Mouse (Mus musculus): Measurements from ENCODE around the gene Loxl1. TPM values are rescaled to one million over a fixed set of nuclear protein-coding genes. Genes with fewer than 3 reads are reported as not detected.
A peak's percentile ranks its signal among the peaks of the same experiment; 100 is the strongest.

Gene Loxl1
- total RNA-seq, 2 experiments from 2014 or later = 50.1 to 70.0 TPM

- peak; percentile 52 for DNase-seq
Measured at GRCm38 (mm10) chr9:58311191-58311910, 1.6 kb downstream of the Loxl1 start.

GRCm38 (mm10) chr9:58310043-58310660 lies 2.8 kb downstream of the Loxl1 start:
- peak; percentile 54 for DNase-seq

DNA sequence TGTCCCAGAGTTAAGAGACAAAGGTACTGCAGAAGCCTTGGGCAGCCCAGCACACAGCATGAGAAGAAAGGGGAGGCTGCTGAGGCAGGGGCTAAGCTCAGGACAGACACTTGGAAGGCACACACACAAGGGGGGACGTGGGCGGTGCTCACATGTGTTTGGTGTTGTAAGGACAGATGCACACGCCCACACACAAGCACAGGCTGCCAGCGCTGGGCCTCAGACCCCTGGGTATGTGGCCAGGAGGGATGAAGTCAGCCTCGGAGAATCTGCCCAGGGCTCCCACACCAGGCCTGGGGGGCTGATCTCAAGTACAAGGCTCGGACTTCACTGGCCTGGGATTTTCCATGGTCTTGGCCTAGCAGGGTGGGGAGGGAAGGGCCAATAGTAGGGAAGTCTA lies 4.6 kb downstream of the Loxl1 start:
- peak; percentile 60 for DNase-seq

DNA sequence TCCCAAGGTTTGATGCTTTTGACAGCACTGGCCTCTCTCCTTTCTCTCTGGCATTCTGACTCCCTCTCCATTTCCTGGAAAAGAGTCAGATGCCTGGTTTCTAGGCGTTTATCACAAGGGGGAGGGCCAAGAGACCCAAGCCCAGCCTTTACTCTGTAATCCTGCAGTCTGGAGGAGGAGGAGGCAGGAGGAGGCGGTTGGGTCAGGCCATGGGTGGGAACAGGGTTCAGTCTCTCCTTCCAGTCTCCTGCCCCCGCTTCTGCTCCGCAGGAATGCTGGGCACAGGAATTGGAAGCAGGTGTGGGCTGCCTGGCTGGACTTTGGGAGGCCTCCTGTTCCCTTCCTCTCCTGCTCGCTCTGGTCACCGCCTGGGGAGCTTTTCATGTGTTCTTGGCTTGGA lies 7.3 kb downstream of the Loxl1 start:
- DNase-seq = no peak

- DNase-seq = no peak
Measured at GRCm38 (mm10) chr9:58303599-58304271, 9.3 kb downstream of the Loxl1 start.

- no peak for DNase-seq
Measured at GRCm38 (mm10) chr9:58303115-58303514, 9.9 kb downstream of the Loxl1 start.

DNA sequence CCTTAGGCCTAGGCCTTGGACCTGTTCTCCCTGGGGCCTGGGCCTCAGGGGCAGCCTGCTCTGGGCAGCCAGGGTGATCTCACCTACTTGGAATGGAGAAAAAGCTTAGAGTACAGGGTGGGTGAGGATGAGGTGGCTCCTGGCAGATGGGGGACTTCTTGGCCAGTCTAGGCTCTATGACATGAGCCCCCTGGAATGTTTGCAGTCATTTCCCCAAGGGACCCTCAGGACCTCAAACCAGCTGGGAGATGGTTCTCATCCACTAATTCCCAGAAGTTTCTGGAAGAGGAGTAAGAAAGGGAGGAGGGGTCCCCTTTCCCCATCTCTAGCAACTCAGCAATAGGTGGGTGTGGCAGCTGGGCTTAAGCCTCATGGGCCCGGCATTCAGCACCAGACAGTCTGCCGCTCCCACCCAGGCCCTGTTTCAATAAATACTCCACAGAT lies 13.6 kb downstream of the Loxl1 start:
- DNase-seq = no peak

- DNase-seq = no peak
Measured at GRCm38 (mm10) chr9:58297961-58298477, 15.0 kb downstream of the Loxl1 start.

DNA sequence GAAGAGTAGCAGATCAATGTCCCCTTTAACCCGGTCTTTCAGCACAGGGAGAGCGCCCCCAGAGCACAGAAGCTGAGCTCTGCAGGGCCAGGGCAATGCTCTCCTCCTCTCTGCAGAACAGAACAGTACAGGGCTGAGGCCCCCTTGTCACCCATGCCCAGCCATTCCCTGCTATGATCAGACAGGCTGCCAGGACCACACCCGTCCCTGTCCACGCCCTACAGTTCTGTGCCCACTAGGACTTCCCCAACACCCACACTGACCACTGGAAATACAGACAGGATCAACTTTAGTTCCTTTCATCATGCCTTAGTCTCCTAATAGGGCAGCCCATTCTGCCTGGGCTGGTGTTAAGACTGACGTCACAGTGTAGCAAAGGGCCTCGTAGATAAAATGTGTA lies 15.9 kb downstream of the Loxl1 start:
- DNase-seq = no peak

DNA sequence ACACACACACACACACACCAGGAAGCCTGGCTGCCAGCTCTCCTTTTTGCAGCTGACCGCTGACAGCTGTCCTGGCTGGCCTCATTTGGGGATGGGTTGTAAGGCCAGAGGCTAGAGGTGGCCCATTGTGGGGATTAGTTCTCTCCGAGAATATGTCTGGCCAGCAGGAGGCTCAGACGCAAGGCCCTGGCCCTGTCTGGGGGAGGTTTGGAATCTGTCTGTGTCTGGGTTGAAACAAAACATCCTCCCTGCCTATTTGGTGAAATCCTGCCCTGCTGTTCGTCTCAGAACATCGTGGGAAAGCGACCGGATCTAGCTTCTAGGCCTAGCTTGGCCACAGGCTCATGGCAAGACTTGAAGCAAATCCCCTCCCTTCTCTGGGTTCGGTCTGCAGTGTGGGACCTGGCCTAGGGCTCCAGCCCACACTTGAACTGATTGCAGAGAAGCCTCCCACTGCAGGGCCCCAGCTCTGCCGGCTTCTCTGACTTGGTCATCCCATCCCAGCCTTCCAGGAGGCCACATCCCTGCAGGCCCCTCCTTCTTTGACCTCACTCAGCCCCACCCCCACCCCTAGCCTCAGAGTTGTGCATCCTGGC lies 17.1 kb downstream of the Loxl1 start:
- peak; percentile 73 for DNase-seq

DNA sequence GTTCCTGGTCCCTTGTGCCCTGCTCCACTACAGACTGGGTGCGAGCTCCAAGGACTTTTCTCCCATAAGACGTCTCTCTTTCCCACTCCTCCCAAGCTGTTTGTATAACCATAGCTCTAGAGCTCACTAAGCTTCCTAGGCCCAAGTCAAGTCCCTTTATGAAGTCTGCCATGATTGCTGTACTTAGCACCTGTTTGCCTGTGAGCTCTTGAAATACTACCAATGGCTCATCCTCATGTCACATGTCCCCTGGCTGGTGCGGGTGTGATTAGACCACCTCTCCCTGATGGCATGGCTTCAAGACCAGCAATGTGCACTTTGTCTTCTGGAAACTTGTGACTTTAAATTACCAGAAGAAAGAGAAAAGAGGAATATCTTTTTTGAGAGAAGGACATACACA lies 17.6 kb downstream of the Loxl1 start:
- no peak for DNase-seq

DNA sequence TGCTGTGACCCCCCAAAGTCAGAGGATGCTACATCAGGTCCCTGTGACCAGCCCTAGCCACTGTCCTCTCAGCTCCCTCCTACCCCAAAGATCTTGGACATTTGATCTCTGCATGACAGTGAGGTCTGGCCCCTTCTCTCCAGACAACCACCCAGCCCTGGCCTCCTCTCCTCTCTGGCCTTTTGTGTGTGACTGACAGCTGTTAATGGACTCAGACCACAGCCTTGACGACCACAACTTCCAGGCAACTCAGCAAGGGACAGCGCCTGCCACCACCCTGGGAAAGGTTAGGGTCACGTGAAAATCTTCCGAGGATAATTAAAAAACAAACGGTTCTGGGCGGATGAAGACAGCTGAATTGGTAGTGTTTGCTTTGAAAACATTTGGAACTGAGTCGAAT lies 18.5 kb downstream of the Loxl1 start:
- DNase-seq = no peak

DNA sequence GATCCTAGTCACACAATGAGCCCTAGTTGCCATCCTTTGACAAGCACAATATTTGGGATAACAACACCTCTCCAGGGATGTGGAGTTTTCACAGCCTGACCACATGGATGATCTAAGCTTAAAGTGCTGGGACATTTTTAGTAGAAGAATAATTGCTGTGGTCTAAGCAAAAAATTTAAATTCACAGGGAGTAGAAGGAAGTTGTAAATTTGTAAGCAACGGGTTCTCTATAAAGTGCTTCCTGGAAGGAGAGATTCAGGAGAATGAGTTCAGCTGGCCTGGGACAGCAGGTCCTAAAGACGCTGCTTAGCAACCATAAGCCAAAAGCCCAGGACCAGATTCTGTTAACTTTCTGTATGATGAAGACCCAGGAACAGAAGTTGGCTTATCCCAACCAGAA lies 23.1 kb downstream of the Loxl1 start:
- no peak for DNase-seq

DNA sequence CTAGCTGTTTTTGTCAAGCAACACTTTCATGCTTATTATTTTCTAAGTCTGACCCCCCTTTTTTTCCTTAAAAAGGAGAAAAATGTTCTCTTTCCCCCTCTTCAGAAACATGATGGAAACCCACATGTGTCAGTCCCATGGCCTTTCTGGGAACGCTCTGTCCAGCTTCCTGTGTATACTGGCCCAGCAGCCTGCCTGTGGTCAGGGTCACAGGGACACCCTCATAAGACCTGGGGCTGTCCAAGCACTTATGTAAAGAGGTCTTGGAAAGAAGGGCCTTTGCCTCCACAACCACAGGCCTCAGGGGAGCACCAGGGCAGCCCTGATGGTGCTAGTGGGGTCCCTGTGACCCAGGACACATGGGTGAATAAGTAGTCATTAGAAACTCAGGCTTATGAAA lies 23.9 kb downstream of the Loxl1 start:
- DNase-seq = no peak

- no peak for DNase-seq
Measured at GRCm38 (mm10) chr9:58283431-58283830, 29.6 kb downstream of the Loxl1 start.

DNA sequence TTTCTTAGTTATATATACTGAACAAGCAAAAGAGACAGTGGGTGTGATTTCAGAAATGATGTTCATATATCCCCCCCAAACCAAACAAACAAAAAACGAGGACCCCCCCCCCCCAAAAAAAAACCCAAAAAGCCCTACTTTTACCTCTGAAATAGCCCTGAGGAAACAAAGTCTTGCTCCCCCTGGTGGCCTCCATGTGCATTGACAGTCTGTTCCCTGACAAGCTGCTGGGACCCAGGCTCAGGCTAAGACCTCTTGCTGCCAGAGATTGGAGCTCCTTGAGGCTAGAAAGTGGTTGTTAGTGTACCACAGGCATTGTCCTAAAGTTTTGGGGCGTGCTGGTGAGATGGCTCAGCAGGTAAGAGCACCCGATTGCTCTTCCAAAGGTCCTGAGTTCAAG lies 31.4 kb downstream of the Loxl1 start:
- DNase-seq = peak; percentile 46

DNA sequence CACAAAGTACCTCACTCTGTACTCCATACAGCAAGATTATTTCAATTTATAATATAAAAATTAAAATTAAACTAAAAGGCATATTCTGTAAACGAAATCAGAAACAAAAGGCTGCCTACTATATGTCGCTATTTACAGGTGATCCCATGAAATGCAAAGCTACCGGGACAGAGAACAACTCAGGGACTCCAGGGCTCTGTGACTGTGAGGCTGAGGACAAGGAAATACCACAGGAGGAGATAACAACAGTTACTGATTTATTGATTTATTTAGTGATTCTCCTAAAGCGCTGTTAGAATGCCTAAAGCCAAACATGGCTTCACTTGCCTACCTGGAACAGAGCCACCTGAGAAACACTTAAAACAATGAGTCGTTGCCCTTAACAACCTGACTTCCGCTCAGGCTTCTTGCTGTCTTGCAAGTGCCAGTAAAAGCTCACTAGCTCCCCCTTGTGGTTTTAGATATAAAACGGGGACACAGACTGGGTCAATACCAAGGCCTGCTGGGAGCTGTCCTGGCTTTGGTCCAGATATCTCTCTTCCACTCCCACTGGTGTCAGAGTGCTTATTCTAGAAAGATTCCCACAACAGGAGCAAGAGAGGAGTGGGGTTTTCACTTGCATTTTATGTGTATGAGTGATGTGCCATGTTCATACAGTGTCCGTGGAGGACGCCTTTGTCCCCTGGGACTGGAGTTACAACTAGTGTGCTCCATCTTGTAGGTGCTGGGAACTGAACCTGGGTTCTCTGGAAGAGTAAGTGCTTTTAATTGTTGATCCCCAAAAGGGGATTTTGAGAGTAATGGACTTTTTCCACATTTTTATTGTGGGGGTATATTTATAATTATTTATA lies 32.5 kb downstream of the Loxl1 start:
- DNase-seq = peak; percentile 52

DNA sequence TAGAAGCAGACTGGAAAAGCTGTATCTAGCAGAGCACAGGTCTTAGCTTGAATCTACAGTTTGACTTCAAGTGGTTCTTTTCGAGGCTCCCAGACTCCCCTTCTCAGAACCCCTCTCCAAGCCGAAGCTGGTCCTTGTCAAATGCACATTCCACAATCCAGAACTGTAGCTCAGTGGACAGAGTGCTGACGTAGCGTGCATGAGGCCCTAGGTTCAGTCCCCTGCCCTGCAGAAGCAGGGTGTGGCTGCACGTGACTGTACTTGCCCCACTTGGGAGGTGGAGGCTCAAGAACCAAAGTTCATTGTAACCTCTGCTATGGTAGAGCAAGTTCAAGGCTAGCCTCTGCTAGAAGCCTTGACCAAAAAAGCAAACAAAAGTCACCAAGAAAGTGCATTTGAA lies 33.2 kb downstream of the Loxl1 start:
- no peak for DNase-seq

- DNase-seq = no peak
Measured at GRCm38 (mm10) chr9:58278821-58279723, 33.9 kb downstream of the Loxl1 start.

DNA sequence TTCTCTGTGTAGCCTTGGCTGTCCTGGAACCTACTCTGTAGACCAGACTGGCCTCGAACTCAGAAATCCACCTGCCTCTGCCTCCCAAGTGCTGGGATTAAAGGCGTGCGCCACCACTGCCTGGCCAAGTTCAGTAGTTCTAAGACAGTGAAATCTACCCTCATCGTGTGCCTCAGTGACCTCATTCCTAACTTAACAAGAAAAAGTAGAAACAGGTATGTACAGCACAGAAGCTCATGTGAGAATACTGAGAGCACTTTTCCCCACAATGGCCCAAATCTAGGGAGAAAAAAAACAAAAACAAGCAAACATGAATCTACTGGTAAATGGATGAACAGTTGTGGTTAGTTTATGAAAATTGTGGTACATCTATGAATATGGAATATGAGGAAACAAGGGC lies 34.7 kb downstream of the Loxl1 start:
- DNase-seq = no peak

- DNase-seq = no peak
Measured at GRCm38 (mm10) chr9:58276346-58276745, 36.6 kb downstream of the Loxl1 start.
